Mouse (Mus musculus) urinary bladder, adult 18-20 months (tissue): ENCODE results near the gene Skap1.

Experiments
- DNase-seq, 2 experiments: peaks; one replicate each; pipeline ENCODE4 v3.0.0; 2022; ENCODE audit warnings: low spot score in 2 of 2, mixed read lengths in 2 of 2

The Skap1 gene

DNA sequence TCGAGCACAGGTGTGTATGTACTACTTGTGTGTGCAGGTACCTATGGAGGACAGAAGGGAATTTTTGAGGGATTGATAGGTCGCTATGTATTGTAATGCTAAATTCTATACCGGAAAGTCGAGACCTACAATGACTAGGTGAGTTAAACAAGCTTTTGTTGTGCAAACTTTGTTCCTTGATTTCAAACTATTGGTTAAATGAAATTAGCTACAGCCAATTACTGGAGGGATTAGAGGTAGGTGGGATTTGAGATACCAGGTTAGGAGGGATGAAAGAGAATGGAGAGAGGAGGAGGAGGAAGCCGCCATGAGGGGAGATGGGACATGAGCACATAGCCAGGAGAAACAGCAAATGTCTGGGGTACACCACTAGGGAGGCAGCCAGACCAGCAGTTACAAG, 315.9 kb downstream of the Skap1 start:
- DNase-seq = no peak

- no peak for DNase-seq
These were observed 317.0 kb downstream of the Skap1 start for GRCm38 (mm10) chr11:96781425-96781824.

DNA sequence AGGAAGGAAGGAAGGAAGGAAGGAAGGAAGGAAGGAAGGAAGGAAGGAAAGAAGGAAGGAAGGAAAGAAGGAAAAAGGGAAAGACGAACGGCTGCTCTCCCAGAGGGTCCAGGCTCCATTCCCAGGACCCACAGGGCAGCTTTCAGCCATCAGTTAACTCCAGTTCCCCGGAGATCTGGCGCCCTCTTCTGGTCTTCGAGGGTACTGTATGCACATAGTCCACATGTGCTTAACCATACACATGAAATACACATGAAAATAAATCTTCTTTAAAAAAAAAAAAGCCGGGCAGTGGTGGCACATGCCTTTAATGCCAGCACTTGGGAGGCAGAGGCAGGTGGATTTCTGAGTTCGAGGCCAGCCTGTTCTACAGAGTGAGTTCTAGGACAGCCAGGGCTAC, 320.5 kb downstream of the Skap1 start:
- DNase-seq = peak in 1 of 2 experiments; percentile 47

DNA sequence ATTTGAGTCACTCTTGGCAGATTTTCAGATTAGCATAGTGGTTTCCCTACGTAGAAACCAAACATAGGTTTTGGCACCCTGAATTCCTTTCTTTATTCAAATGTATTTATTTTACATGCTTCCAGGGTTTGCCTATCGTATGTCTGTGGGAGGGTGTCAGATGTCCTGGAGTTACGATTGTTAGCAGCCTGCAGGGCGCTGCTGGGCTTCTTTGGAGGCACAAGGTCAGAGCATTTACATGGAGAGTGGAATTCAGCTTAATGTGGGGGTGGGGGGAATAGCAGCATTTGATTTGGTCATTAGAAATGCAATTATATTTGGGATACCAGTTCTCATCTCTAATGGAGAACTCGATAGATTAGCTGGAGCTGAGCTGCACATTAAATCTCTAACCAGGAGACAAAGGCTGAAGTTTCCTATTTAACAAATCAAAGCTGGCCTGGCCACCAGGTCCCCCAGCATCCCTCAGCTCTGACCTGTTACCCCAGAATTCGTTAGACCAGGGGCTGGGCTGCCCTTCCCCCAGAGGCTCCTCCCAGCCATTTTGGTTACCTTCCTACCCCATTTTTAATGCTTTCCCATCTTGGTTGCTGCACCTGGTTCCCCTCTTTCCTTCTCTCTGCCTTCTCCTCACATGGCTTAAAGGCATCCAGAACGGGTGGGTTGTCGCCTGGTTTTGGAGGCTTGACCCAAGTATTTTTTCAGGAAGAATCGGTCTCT, 322.5 kb downstream of the Skap1 start:
- no peak for DNase-seq

- DNase-seq = peak; percentile 88 to 89
These were observed 324.7 kb downstream of the Skap1 start, which contains the start of gene Cbx1 for GRCm38 (mm10) chr11:96788871-96789795. Gene Cbx1, plus strand, starts transcription at chr11:96789127.

GRCm38 (mm10) chr11:96789990-96790389, 325.6 kb downstream of the Skap1 start:
- no peak for DNase-seq

- DNase-seq = no peak
These were observed 326.3 kb downstream of the Skap1 start for GRCm38 (mm10) chr11:96790681-96791080.

DNA sequence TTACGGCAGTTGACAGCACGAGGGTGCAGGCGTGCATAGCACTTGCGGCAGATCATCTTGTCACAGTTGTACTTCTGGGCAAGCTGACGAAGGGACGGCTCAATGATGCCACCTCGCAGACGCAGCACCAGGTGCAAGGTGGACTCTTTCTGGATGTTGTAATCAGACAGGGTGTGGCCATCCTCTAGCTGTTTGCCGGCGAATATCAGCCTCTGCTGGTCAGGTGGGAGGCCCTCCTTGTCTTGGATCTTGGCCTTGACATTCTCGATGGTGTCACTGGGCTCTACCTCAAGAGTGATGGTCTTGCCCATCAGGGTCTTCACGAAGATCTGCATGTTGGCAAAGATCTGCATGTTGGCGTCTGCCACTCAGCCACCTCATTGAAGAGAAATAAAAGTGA, 331.1 kb downstream of the Skap1 start:
- DNase-seq = no peak

DNA sequence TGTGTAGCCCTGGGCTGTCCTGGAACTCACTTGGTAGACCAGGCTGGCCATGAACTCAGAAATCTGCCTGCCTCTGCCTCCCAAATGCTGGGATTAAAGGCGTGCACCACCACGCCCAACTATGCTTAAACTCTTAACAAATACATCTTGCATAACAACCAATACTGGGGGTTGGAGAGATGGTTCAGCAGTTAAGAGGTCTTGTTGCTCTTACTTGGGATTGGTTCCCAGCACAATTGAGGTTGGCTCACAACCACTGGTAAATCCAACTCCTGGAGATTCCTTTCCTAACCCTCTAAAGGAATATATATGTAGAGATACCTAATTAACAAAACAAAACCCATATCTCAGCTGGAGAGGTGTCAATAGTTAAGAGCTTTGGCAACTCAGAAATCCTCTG, 331.7 kb downstream of the Skap1 start:
- no peak for DNase-seq

GRCm38 (mm10) chr11:96796586-96796985, 332.2 kb downstream of the Skap1 start:
- DNase-seq = no peak

DNA sequence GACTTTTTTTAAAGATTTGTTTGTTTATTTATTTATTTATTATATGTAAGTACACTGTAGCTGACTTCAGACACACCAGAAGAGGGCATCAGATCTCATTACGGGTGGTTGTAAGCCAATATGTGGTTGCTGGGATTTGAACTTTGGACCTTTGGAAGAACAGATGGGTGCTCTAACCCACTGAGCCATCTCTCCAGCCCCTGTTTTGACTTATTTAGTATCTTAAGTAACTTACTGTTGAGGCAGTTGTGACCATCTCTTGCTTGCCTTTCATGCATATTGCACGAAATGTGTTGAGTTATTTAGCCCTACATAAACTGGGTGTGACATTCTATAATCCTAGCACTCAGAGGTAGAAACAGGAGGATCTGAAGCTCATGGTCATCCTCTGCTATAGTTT, 335.1 kb downstream of the Skap1 start:
- DNase-seq = no peak

- DNase-seq = no peak
These were observed 341.2 kb downstream of the Skap1 start for GRCm38 (mm10) chr11:96805606-96806005.

- no peak for DNase-seq
These were observed 343.7 kb downstream of the Skap1 start for GRCm38 (mm10) chr11:96808066-96808465.
